Mouse (Mus musculus): ENCODE measurements around the gene F13a1. TPM values are rescaled to one million over a fixed set of nuclear protein-coding genes. Genes with fewer than 3 reads are reported as not detected.

F13a1 gene
- total and polyA plus RNA-seq, 3 experiments, result 0.75 to 1.2 TPM; not detected in 1

DNA sequence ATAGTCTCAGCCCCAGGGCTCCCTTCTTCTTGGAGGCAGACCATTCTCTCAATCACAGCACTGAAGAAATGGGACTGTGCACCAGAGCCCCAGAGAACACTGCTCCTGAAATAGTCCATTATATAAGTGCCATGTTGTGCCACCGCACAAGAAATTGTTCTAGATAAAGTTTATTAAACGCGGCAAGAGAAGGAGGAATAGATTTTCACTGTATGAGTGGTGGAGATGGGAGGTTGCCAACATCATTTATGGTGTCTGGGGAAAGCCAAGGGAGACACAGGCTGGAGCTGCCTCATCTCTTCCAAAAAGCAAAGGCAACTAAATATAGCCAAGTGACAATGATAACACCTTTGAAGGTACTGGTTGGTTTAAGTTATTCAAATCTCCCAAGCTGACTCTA, 156.3 kb downstream of the F13a1 start:
- TF ChIP-seq GATA2 (IDR thresholded peaks at IDR 0.05; ENCODE audit: borderline replicate concordance, low read depth, low read length) (no peak), CTCF (IDR thresholded peaks at IDR 0.05; ENCODE audit: low read depth, low read length) (no peak), POLR2AphosphoS5 (IDR thresholded peaks at IDR 0.05; ENCODE audit: insufficient replicate concordance, low read depth, low read length) (no peak), GATA1 (IDR thresholded peaks at IDR 0.05; ENCODE audit: borderline replicate concordance, low read length) (no peak), TAL1 (conservative IDR thresholded peaks at IDR 0.05; ENCODE audit: low read depth, low read length) (no peak)
- ATAC-seq (ENCODE audit: extremely low read depth, insufficient number of reproducible peaks, low FRiP score, poor library complexity, severe bottlenecking) (no peak), DNase-seq (ENCODE audit: low spot score) (no peak)
- no peaks in the 10 kb centered on the region for H3K4me1 ChIP-seq (ENCODE audit: insufficient read depth, low read depth, low read length)
- H3K4me3 ChIP-seq (ENCODE audit: low read depth, low read length), result no peak overlapping the region
- H3K9me3 ChIP-seq (replicated peaks), result no peaks in the 10 kb centered on the region
- peaks cover 6% of the 10 kb centered on the region; the same call in 1 of the 2 replicates for H3K27me3 ChIP-seq (ENCODE audit: insufficient read depth, low read length)
- no peaks in the 10 kb centered on the region for H3K36me3 ChIP-seq (replicated peaks)

DNA sequence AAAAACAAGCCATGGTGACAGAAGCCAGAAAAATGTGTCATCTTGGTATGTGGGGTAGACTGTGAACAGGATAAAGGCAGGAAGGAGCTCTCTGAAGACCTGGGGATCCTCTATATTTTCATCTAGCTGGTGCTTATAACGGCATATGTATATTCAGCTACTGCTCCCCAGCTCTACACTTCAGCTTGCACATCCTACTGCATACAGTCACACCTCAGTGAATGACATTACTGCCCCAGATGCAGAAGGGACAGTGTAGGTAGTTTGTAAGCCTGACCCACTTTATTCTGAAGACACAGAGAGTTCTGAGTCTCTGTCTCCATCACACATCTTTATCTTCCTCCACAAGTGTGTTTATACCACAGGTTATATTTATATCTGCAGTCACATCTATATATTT, 157.8 kb downstream of the F13a1 start:
- no peak for TF ChIP-seq POLR2AphosphoS5 (IDR thresholded peaks at IDR 0.05; ENCODE audit: insufficient replicate concordance, low read depth, low read length)
- TF ChIP-seq TAL1 (conservative IDR thresholded peaks at IDR 0.05; ENCODE audit: low read depth, low read length), result no peak
- TF ChIP-seq GATA1 (IDR thresholded peaks at IDR 0.05; ENCODE audit: borderline replicate concordance, low read length), result no peak
- TF ChIP-seq GATA2 (IDR thresholded peaks at IDR 0.05; ENCODE audit: borderline replicate concordance, low read depth, low read length), result no peak
- no peak for TF ChIP-seq CTCF (IDR thresholded peaks at IDR 0.05; ENCODE audit: low read depth, low read length)
- H3K36me3 ChIP-seq (replicated peaks), result no peaks in the 10 kb centered on the region
- H3K27me3 ChIP-seq (ENCODE audit: insufficient read depth, low read length), result 0 out of 2 replicates have a peak, but pooled peaks cover 2% of the 10 kb centered on the region
- H3K9me3 ChIP-seq (replicated peaks), result no peaks in the 10 kb centered on the region
- DNase-seq (ENCODE audit: low spot score) (no peak), ATAC-seq (ENCODE audit: extremely low read depth, insufficient number of reproducible peaks, low FRiP score, poor library complexity, severe bottlenecking) (no peak)
- H3K4me3 ChIP-seq (ENCODE audit: low read depth, low read length), result no peak overlapping the region
- no peaks in the 10 kb centered on the region for H3K4me1 ChIP-seq (ENCODE audit: insufficient read depth, low read depth, low read length)

DNA sequence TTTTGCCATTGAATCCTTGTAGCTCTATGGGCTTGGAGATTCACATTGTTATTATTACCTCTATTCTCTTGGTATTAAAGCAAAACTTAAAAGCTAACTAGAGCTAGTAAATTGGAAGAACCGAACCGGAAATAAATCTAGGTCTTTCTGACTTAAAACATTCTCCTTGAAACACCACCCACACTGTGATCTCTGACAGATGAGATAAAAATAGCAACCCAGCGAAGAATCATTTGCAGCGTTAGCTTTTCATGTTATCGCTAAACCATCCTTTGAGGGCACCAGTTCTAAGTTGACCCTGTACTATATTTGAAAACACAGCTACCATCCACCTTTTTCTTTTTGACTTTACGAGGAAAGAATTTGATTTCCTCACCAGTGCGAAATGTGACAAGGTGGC, 164.1 kb downstream of the F13a1 start:
- TF ChIP-seq CTCF (IDR thresholded peaks at IDR 0.05; ENCODE audit: low read depth, low read length) (no peak), GATA2 (IDR thresholded peaks at IDR 0.05; ENCODE audit: borderline replicate concordance, low read depth, low read length) (no peak), GATA1 (IDR thresholded peaks at IDR 0.05; ENCODE audit: borderline replicate concordance, low read length) (no peak), POLR2AphosphoS5 (IDR thresholded peaks at IDR 0.05; ENCODE audit: insufficient replicate concordance, low read depth, low read length) (no peak), TAL1 (conservative IDR thresholded peaks at IDR 0.05; ENCODE audit: low read depth, low read length) (no peak)
- no peak overlapping the region for H3K4me3 ChIP-seq (ENCODE audit: low read depth, low read length)
- H3K27me3 ChIP-seq (ENCODE audit: insufficient read depth, low read length), result no peaks in the 10 kb centered on the region
- H3K4me1 ChIP-seq (ENCODE audit: insufficient read depth, low read depth, low read length), result no peaks in the 10 kb centered on the region
- no peaks in the 10 kb centered on the region for H3K36me3 ChIP-seq (replicated peaks)
- DNase-seq (ENCODE audit: low spot score), result no peak
- no peak for ATAC-seq (ENCODE audit: extremely low read depth, insufficient number of reproducible peaks, low FRiP score, poor library complexity, severe bottlenecking)
- no peaks in the 10 kb centered on the region for H3K9me3 ChIP-seq (replicated peaks)

DNA sequence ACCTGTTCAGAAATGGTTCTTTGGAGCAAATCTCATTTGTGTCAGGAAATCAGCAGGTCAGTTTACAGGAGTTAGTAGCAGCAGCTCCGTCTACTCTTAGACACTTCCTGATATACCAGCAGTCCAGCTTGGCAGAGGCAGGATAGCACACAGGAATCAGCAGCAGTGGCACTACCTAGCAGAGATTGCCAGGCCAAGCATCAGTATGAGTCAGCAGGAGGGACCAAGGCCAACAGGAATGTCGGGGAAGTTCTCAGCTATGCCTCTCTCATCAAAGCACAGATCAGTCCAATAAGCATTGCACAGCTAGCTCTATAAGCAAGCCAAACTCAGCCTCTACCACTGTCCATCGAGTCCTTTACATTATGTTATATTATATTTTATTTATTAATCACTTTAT, 210.9 kb downstream of the F13a1 start:
- no peaks in the 10 kb centered on the region for H3K36me3 ChIP-seq (replicated peaks)
- peaks cover 3% of the 10 kb centered on the region for H3K27me3 ChIP-seq (ENCODE audit: insufficient read depth, low read length)
- H3K9me3 ChIP-seq (replicated peaks), result no peaks in the 10 kb centered on the region
- TF ChIP-seq GATA2 (IDR thresholded peaks at IDR 0.05; ENCODE audit: borderline replicate concordance, low read depth, low read length), result no peak
- no peak for TF ChIP-seq CTCF (IDR thresholded peaks at IDR 0.05; ENCODE audit: low read depth, low read length)
- no peak for TF ChIP-seq TAL1 (conservative IDR thresholded peaks at IDR 0.05; ENCODE audit: low read depth, low read length)
- TF ChIP-seq GATA1 (IDR thresholded peaks at IDR 0.05; ENCODE audit: borderline replicate concordance, low read length), result no peak
- no peak for TF ChIP-seq POLR2AphosphoS5 (IDR thresholded peaks at IDR 0.05; ENCODE audit: insufficient replicate concordance, low read depth, low read length)
- no peak overlapping the region for H3K4me3 ChIP-seq (ENCODE audit: low read depth, low read length)
- H3K4me1 ChIP-seq (ENCODE audit: insufficient read depth, low read depth, low read length), result no peaks in the 10 kb centered on the region
- DNase-seq (ENCODE audit: low spot score) (no peak), ATAC-seq (ENCODE audit: extremely low read depth, insufficient number of reproducible peaks, low FRiP score, poor library complexity, severe bottlenecking) (no peak)
